Mouse (Mus musculus) T-cell, adult 66 days (primary cell): ENCODE results near the gene Lmo3. TPM values are rescaled to one million over a fixed set of nuclear protein-coding genes. Genes with fewer than 3 reads are reported as not detected.

Source experiments
- total RNA-seq, 2 experiments: library from RNA; stranded (reverse); gene quantifications; 3 replicates in 1 of 2; 4 replicates in 1 of 2; pipeline ENCODE4 v1.2.4; 2023

Lmo3 gene
- total RNA-seq = not detected

DNA sequence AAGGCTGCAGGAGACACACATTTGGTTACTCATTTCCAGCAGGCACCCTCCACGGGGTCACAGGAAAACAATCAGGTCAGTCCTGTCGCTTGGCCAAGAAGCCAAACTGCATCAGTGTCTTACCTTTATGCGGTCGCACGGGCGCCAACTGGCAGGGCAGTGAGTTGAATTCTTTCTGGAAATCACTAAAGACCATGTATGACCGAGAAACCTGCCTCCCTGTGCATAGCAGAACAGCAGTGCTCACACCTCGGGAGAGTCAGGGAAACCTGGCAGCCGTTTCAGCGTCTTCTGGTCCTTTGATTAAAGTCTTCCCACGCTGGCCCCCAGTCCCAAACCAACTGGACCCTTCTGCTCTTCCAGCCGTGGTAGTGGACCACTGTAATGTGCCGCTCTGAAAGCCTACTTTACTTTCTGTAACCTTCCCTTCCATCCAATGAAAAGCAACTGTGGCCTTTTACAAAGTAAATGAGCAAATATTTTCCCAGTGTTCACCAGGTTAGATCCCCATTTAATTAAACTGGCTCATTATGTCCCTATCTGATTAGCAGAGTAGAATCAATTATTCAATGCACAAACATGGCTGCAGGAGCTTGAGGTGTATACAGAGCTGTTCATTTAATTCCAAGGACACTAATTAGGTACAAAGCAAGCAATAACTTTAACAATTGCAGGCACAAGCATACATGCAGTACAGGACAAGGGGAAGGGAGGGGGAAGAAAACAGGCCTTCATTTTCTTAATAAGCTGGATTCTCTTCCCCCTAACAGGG, at the start of gene Lmo3:
Lmo3 (minus strand) TSS at position 235 of the 772 bp plus-strand sequence.

Other genes starting within 250 kb of the Lmo3 start
- gene Igbp1b, start 76.6 kb upstream of the Lmo3 start, total RNA-seq = not detected